Mouse (Mus musculus) E14TG2a.4 (cell line): Measurements from ENCODE around the gene Zfp385c.

ENCODE experiments used
- CTCF ChIP-seq: conservative IDR thresholded peaks from 2 replicates; pipeline ENCODE4 v1.5.1; 2014; ENCODE audit warnings: low read length
- POU5F1 ChIP-seq: IDR thresholded peaks from 2 replicates; pipeline ENCODE4 v1.6.1; 2014; ENCODE audit warnings: low read length, borderline replicate concordance

- TF ChIP-seq CTCF (no peak), POU5F1 (no peak)
These were observed 27.1 kb upstream of the Zfp385c start for GRCm38 (mm10) chr11:100719312-100719711.
